Mouse (Mus musculus) lung, embryonic 16.5 days (tissue): Measurements from ENCODE around the gene Specc1. TPM values are rescaled to one million over a fixed set of nuclear protein-coding genes. Genes with fewer than 3 reads are reported as not detected.

Source experiments
- ATAC-seq: fragments of 200-750 bp; cut with Nextera tagmentation; 2 replicates; pipeline ENCODE4 v1.8.0; 2017; ENCODE audit warnings: low read depth, mild to moderate bottlenecking, moderate library complexity
- H3K27ac ChIP-seq: fragments of 300-500 bp; sonication (generic); 2 replicates; pipeline ENCODE4 v1.5.1; 2014; ENCODE audit warnings: mild to moderate bottlenecking, control low read depth, low read length
- H3K27me3 ChIP-seq: fragments of 300-500 bp; sonication (generic); 2 replicates; pipeline ENCODE4 v1.6.1; 2014; ENCODE audit warnings: low read depth, low read length, mixed read lengths; ENCODE audit not compliant: control insufficient read depth, insufficient read depth
- H3K36me3 ChIP-seq: fragments of 300-500 bp; sonication (generic); 2 replicates; pipeline ENCODE4 v1.6.1; 2014; ENCODE audit warnings: low read length; ENCODE audit not compliant: control insufficient read depth, insufficient read depth
- H3K4me1 ChIP-seq: fragments of 300-500 bp; sonication (generic); replicated peaks from 2 replicates; pipeline ENCODE4 v1.6.1; 2014; ENCODE audit warnings: low read length, mixed read lengths; ENCODE audit not compliant: control insufficient read depth, insufficient read depth
- H3K4me2 ChIP-seq: fragments of 300-500 bp; sonication (generic); 2 replicates; pipeline ENCODE4 v1.6.1; 2014; ENCODE audit warnings: low read depth, low read length, control low read depth
- H3K4me3 ChIP-seq: fragments of 300-500 bp; sonication (generic); 2 replicates; pipeline ENCODE4 v1.5.1; 2014; ENCODE audit warnings: mild to moderate bottlenecking, low read length, control low read depth
- H3K9ac ChIP-seq: fragments of 300-500 bp; sonication (generic); 2 replicates; pipeline ENCODE4 v1.6.1; 2014; ENCODE audit warnings: low read length, control low read depth
- H3K9me3 ChIP-seq: fragments of 300-500 bp; sonication (generic); 2 replicates; pipeline ENCODE4 v1.6.1; 2016; ENCODE audit warnings: low read length; ENCODE audit not compliant: control insufficient read depth
- WGBS: fragments of 180-500 bp; shearing (Covaris S2); extraction: QIAGEN DNeasy Blood & Tissue Kit; methylation state at CpG from one replicate; pipeline ENCODE4 v1.1.7; 2014; 5-methylcytosine and 5-hydroxymethylcytosine counted together
- polyA plus RNA-seq: library from polyadenylated mRNA; unstranded; fragments of >200 nt; fragmentation: Nextera tagmentation; extraction: Ambion mirVana; gene quantifications from 2 replicates; pipeline ENCODE4 v1.2.1, GENCODE M21; 2015

The Specc1 gene
- polyA plus RNA-seq, 1 experiment from 2014 or later: 9.7 TPM

GRCm38 (mm10) chr11:62224797-62225196, 268.2 kb downstream of the Specc1 start:
- no peak overlapping the region for H3K4me3 ChIP-seq
- H3K27ac ChIP-seq: no peak overlapping the region
- peak; percentile 38; the same call in 1 of the 2 replicates for ATAC-seq
- no peaks in the 10 kb centered on the region for H3K36me3 ChIP-seq
- H3K4me1 ChIP-seq: no peaks in the 10 kb centered on the region; the same call in 1 of the 2 replicates
- WGBS: 44% methylated on average over 4 of the region's 4 CpGs
- H3K27me3 ChIP-seq: no peaks in the 10 kb centered on the region
- no peak overlapping the region for H3K9ac ChIP-seq
- no peaks in the 10 kb centered on the region for H3K9me3 ChIP-seq
- no peak overlapping the region for H3K4me2 ChIP-seq

GRCm38 (mm10) chr11:62240631-62241261, 284.2 kb downstream of the Specc1 start:
- no peak overlapping the region for H3K4me3 ChIP-seq
- no peak overlapping the region for H3K4me2 ChIP-seq
- no peaks in the 10 kb centered on the region for H3K36me3 ChIP-seq
- no peaks in the 10 kb centered on the region for H3K4me1 ChIP-seq
- H3K9ac ChIP-seq: no peak overlapping the region
- 60% methylated on average over 12 of the region's 12 CpGs for WGBS
- no peak for ATAC-seq
- no peak overlapping the region for H3K27ac ChIP-seq
- H3K9me3 ChIP-seq: peaks cover 3% of the 10 kb centered on the region; the same call in 1 of the 2 replicates
- no peaks in the 10 kb centered on the region for H3K27me3 ChIP-seq

- Histone ChIP-seq H3K27me3 (no peaks in the 10 kb centered on the region), H3K4me2 (no peak overlapping the region), H3K36me3 (no peaks in the 10 kb centered on the region), H3K9ac (no peak overlapping the region), H3K9me3 (peaks cover 4% of the 10 kb centered on the region; the same call in 1 of the 2 replicates), H3K4me3 (no peak overlapping the region), H3K4me1 (no peaks in the 10 kb centered on the region), H3K27ac (no peak overlapping the region)
- whole genome bisulfite sequencing: 82% methylated on average over 8 of the region's 8 CpGs
- ATAC-seq: no peak
Observed at GRCm38 (mm10) chr11:62243871-62244270, 287.3 kb downstream of the Specc1 start.

- Histone ChIP-seq H3K9ac (no peak overlapping the region), H3K4me1 (peaks cover 2% of the 10 kb centered on the region), H3K27me3 (peaks cover 4% of the 10 kb centered on the region), H3K27ac (no peak overlapping the region), H3K36me3 (no peaks in the 10 kb centered on the region), H3K4me2 (no peak overlapping the region), H3K4me3 (no peak overlapping the region), H3K9me3 (peaks cover 4% of the 10 kb centered on the region; the same call in 1 of the 2 replicates)
- no peak for ATAC-seq
- WGBS: 87% methylated on average over 4 of the region's 4 CpGs
Observed at GRCm38 (mm10) chr11:62244471-62244870, 287.9 kb downstream of the Specc1 start.

GRCm38 (mm10) chr11:62247759-62248400, 291.3 kb downstream of the Specc1 start:
- H3K27me3 ChIP-seq: peaks cover 16% of the 10 kb centered on the region
- H3K9ac ChIP-seq: peak overlapping the region; percentile 60
- H3K9me3 ChIP-seq: peaks cover 4% of the 10 kb centered on the region; the same call in 1 of the 2 replicates
- peak overlapping the region; percentile 98 for H3K4me2 ChIP-seq
- H3K4me1 ChIP-seq: peaks cover 13% of the 10 kb centered on the region
- no peaks in the 10 kb centered on the region for H3K36me3 ChIP-seq
- peak overlapping the region; percentile 72; the same call in 1 of the 2 replicates for H3K27ac ChIP-seq
- peak overlapping the region; percentile 66 for H3K4me3 ChIP-seq
- ATAC-seq: no peak
- 29% methylated on average over 18 of the region's 18 CpGs for WGBS

- Histone ChIP-seq H3K4me3 (peak within 1 kb of the TSS; percentile 66), H3K27ac (peak within 1 kb of the TSS; percentile 72), H3K9ac (peak within 1 kb of the TSS; percentile 60), H3K4me1 (peaks cover 13% of the 10 kb centered on the region), H3K36me3 (no peaks in the 10 kb centered on the region), H3K4me2 (peak within 1 kb of the TSS; percentile 98), H3K27me3 (peaks cover 16% of the 10 kb centered on the region), H3K9me3 (peaks cover 4% of the 10 kb centered on the region; the same call in 1 of the 2 replicates)
- WGBS: under 1% methylated on average over 67 of the region's 69 CpGs
- peak; percentile 94 for ATAC-seq
Observed at GRCm38 (mm10) chr11:62248401-62249244, 292.1 kb downstream of the Specc1 start, which contains the start of gene Adora2b. Gene Adora2b (plus strand): TSS chr11:62248984.

- peaks cover 13% of the 10 kb centered on the region for H3K4me1 ChIP-seq
- H3K36me3 ChIP-seq: no peaks in the 10 kb centered on the region
- peak overlapping the region; percentile 60 for H3K9ac ChIP-seq
- H3K27ac ChIP-seq: no peak overlapping the region
- 3% methylated on average over 35 of the region's 35 CpGs for WGBS
- ATAC-seq: peak; percentile 37
- H3K27me3 ChIP-seq: peaks cover 16% of the 10 kb centered on the region
- H3K4me2 ChIP-seq: peak overlapping the region; percentile 98
- H3K4me3 ChIP-seq: peak overlapping the region; percentile 66
- H3K9me3 ChIP-seq: peaks cover 4% of the 10 kb centered on the region; the same call in 1 of the 2 replicates
Observed at GRCm38 (mm10) chr11:62249266-62250037, 292.9 kb downstream of the Specc1 start.

GRCm38 (mm10) chr11:62251047-62251446, 294.5 kb downstream of the Specc1 start:
- peaks cover 16% of the 10 kb centered on the region for H3K27me3 ChIP-seq
- H3K4me2 ChIP-seq: no peak overlapping the region
- ATAC-seq: peak; percentile 14; the same call in 1 of the 2 replicates
- H3K36me3 ChIP-seq: no peaks in the 10 kb centered on the region
- H3K9me3 ChIP-seq: no peaks in the 10 kb centered on the region
- no peak overlapping the region for H3K4me3 ChIP-seq
- no peak overlapping the region for H3K27ac ChIP-seq
- WGBS: 31% methylated on average over 11 of the region's 11 CpGs
- peaks cover 13% of the 10 kb centered on the region for H3K4me1 ChIP-seq
- H3K9ac ChIP-seq: no peak overlapping the region
